Mouse (Mus musculus): Measurements from ENCODE around the gene Hmcn2. TPM values are rescaled to one million over a fixed set of nuclear protein-coding genes. Genes with fewer than 3 reads are reported as not detected.
A peak's percentile ranks its signal among the peaks of the same experiment; 100 is the strongest.

Gene Hmcn2
- polyA plus RNA-seq, 1 experiment from 2014 or later = 0.20 TPM

- DNase-seq (no peak), ATAC-seq (no peak)
- TF ChIP-seq CTCF (IDR thresholded peaks at IDR 0.05; ENCODE audit: low read depth) (no peak), EP300 (IDR thresholded peaks at IDR 0.05; ENCODE audit: low read depth) (no peak)
- H3K27me3 ChIP-seq (ENCODE audit: insufficient read depth, low read length) = no peaks in the 10 kb centered on the region
- H3K4me3 ChIP-seq (ENCODE audit: low read depth, low read length) = no peak overlapping the region
- no peak overlapping the region for H3K4me2 ChIP-seq (ENCODE audit: low read depth, low read length)
- no peak overlapping the region for H3K9ac ChIP-seq (replicated peaks)
- no peaks in the 10 kb centered on the region for H3K9me3 ChIP-seq (ENCODE audit: low read length)
- no peaks in the 10 kb centered on the region for H3K4me1 ChIP-seq (ENCODE audit: insufficient read depth)
- no peaks in the 10 kb centered on the region for H3K36me3 ChIP-seq (replicated peaks; ENCODE audit: insufficient read depth, low read length)
- 85% methylated on average over 6 of the region's 6 CpGs for WGBS (ENCODE audit: insufficient replicate concordance)
- H3K27ac ChIP-seq (ENCODE audit: low read depth) = no peak overlapping the region
These were observed 39.2 kb upstream of the Hmcn2 start for GRCm38 (mm10) chr2:31274993-31275392.

DNA sequence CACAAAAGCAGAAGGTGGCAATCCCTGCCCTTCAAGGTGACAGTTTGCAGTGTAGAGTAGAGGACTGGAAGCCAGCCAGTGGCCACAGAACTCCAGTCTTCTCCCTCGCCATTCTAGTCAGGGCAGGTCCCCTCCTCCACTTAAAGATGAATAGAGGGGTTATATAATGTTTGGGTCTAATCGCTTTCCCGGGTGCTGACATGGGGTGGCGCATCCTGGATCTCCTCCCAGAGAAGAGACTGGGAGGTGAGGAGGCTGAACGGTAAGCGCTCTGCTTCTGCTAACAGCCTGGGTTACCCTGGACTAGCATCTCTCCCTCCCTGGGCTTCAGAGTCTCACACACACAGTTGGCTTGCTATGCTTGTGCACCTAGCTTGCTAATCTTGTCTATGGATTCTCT lies 36.4 kb upstream of the Hmcn2 start:
- no peaks in the 10 kb centered on the region for H3K36me3 ChIP-seq (replicated peaks; ENCODE audit: insufficient read depth, low read length)
- WGBS (ENCODE audit: insufficient replicate concordance) = 81% methylated on average over 6 of the region's 6 CpGs
- no peak for DNase-seq
- H3K9me3 ChIP-seq (ENCODE audit: low read length) = no peaks in the 10 kb centered on the region
- ATAC-seq = no peak
- no peaks in the 10 kb centered on the region for H3K4me1 ChIP-seq (ENCODE audit: insufficient read depth)
- TF ChIP-seq CTCF (IDR thresholded peaks at IDR 0.05; ENCODE audit: low read depth) (no peak), EP300 (IDR thresholded peaks at IDR 0.05; ENCODE audit: low read depth) (no peak)
- H3K4me2 ChIP-seq (ENCODE audit: low read depth, low read length) = no peak overlapping the region
- no peaks in the 10 kb centered on the region for H3K27me3 ChIP-seq (ENCODE audit: insufficient read depth, low read length)
- no peak overlapping the region for H3K27ac ChIP-seq (ENCODE audit: low read depth)
- H3K9ac ChIP-seq (replicated peaks) = no peak overlapping the region
- no peak overlapping the region for H3K4me3 ChIP-seq (ENCODE audit: low read depth, low read length)

GRCm38 (mm10) chr2:31278483-31278882 lies 35.7 kb upstream of the Hmcn2 start:
- no peak overlapping the region for H3K9ac ChIP-seq (replicated peaks)
- no peak overlapping the region for H3K4me3 ChIP-seq (ENCODE audit: low read depth, low read length)
- H3K4me2 ChIP-seq (ENCODE audit: low read depth, low read length) = no peak overlapping the region
- H3K27ac ChIP-seq (ENCODE audit: low read depth) = no peak overlapping the region
- TF ChIP-seq EP300 (IDR thresholded peaks at IDR 0.05; ENCODE audit: low read depth) (no peak), CTCF (IDR thresholded peaks at IDR 0.05; ENCODE audit: low read depth) (no peak)
- DNase-seq (no peak), ATAC-seq (no peak)
- no peaks in the 10 kb centered on the region for H3K4me1 ChIP-seq (ENCODE audit: insufficient read depth)
- H3K9me3 ChIP-seq (ENCODE audit: low read length) = no peaks in the 10 kb centered on the region
- H3K27me3 ChIP-seq (ENCODE audit: insufficient read depth, low read length) = no peaks in the 10 kb centered on the region
- WGBS (ENCODE audit: insufficient replicate concordance) = 75% methylated on average over 5 of the region's 5 CpGs
- H3K36me3 ChIP-seq (replicated peaks; ENCODE audit: insufficient read depth, low read length) = no peaks in the 10 kb centered on the region

DNA sequence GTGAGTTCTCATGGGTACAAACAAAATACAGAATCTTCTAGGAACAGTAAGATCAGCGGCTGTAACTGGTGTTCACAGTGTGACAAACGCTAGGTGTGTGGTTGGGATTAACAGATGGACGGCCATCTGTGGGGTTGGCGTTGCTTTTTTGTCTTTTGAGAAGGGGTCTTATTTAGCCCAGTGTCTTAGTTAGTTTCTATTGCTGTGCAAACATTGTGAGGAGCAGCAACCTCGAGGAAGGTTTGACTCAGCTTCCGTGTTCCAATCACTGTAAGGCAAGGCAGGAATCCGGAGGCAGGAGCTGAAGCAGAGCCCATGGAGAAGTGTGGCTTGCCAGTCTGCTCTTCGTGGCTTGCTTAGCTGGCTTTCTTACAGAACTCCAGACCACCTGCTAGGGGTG lies 33.1 kb upstream of the Hmcn2 start:
- no peaks in the 10 kb centered on the region for H3K4me1 ChIP-seq (ENCODE audit: insufficient read depth)
- no peak for ATAC-seq
- H3K27me3 ChIP-seq (ENCODE audit: insufficient read depth, low read length) = no peaks in the 10 kb centered on the region
- 76% methylated on average over 8 of the region's 8 CpGs for WGBS (ENCODE audit: insufficient replicate concordance)
- no peak overlapping the region for H3K4me2 ChIP-seq (ENCODE audit: low read depth, low read length)
- no peak overlapping the region for H3K9ac ChIP-seq (replicated peaks)
- TF ChIP-seq CTCF (IDR thresholded peaks at IDR 0.05; ENCODE audit: low read depth) = no peak
- TF ChIP-seq EP300 (IDR thresholded peaks at IDR 0.05; ENCODE audit: low read depth) = no peak
- H3K9me3 ChIP-seq (ENCODE audit: low read length) = no peaks in the 10 kb centered on the region
- H3K27ac ChIP-seq (ENCODE audit: low read depth) = no peak overlapping the region
- DNase-seq = no peak
- H3K4me3 ChIP-seq (ENCODE audit: low read depth, low read length) = no peak overlapping the region
- no peaks in the 10 kb centered on the region for H3K36me3 ChIP-seq (replicated peaks; ENCODE audit: insufficient read depth, low read length)

DNA sequence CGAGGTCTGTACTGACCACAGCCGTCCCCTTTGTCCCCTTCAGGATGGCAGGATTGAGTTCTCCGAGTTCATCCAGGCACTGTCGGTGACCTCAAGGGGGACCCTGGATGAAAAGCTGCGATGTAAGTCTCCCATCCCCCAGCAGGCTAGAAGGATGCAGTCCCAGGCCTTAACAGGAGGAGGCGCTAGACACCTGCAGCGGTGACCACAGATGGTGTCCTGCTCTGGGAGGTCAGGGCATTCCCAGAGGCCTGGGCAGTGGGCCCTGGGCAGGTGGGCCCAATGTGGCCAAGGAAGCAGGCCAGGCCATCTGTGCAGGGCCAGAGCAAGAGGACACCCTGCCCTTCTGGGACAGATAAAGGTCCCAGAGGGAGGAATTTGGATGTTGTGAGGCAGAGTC lies 31.9 kb upstream of the Hmcn2 start:
- Histone ChIP-seq H3K9me3 (ENCODE audit: low read length) (no peaks in the 10 kb centered on the region), H3K4me3 (ENCODE audit: low read depth, low read length) (no peak overlapping the region), H3K27ac (ENCODE audit: low read depth) (no peak overlapping the region), H3K27me3 (ENCODE audit: insufficient read depth, low read length) (no peaks in the 10 kb centered on the region), H3K36me3 (replicated peaks; ENCODE audit: insufficient read depth, low read length) (no peaks in the 10 kb centered on the region), H3K4me2 (ENCODE audit: low read depth, low read length) (no peak overlapping the region), H3K9ac (replicated peaks) (no peak overlapping the region), H3K4me1 (ENCODE audit: insufficient read depth) (no peaks in the 10 kb centered on the region)
- DNase-seq (no peak), ATAC-seq (no peak)
- TF ChIP-seq EP300 (IDR thresholded peaks at IDR 0.05; ENCODE audit: low read depth) (no peak), CTCF (IDR thresholded peaks at IDR 0.05; ENCODE audit: low read depth) (peak; percentile 48)
- WGBS (ENCODE audit: insufficient replicate concordance) = 69% methylated on average over 7 of the region's 7 CpGs

DNA sequence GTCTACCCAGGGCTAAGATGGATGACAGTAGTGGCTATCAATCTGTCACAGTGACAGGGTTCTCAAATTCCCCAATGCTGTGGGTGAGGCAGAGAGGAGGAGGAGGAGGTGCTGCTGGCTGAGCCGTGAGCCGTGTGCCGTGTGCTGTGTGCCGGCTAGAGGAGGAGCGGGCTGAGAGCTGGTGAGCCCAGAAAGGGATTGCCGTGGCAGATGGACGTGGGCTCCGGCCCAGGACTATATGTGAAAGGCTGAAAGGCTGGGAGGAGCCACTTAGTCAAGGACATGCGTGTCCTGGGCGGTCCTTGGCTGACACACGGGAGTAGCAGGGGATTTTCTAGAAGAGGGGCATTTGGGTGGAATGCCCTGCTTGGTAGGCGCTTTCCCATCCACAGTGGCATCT lies 31.3 kb upstream of the Hmcn2 start:
- Histone ChIP-seq H3K36me3 (replicated peaks; ENCODE audit: insufficient read depth, low read length) (no peaks in the 10 kb centered on the region), H3K4me2 (ENCODE audit: low read depth, low read length) (no peak overlapping the region), H3K9me3 (ENCODE audit: low read length) (no peaks in the 10 kb centered on the region), H3K9ac (replicated peaks) (no peak overlapping the region), H3K27me3 (ENCODE audit: insufficient read depth, low read length) (no peaks in the 10 kb centered on the region), H3K27ac (ENCODE audit: low read depth) (no peak overlapping the region), H3K4me1 (ENCODE audit: insufficient read depth) (no peaks in the 10 kb centered on the region), H3K4me3 (ENCODE audit: low read depth, low read length) (no peak overlapping the region)
- DNase-seq (no peak), ATAC-seq (no peak)
- WGBS (ENCODE audit: insufficient replicate concordance) = 91% methylated on average over 12 of the region's 12 CpGs
- TF ChIP-seq CTCF (IDR thresholded peaks at IDR 0.05; ENCODE audit: low read depth) (no peak), EP300 (IDR thresholded peaks at IDR 0.05; ENCODE audit: low read depth) (no peak)

GRCm38 (mm10) chr2:31284531-31284930 lies 29.7 kb upstream of the Hmcn2 start:
- H3K27me3 ChIP-seq (ENCODE audit: insufficient read depth, low read length) = no peaks in the 10 kb centered on the region
- H3K36me3 ChIP-seq (replicated peaks; ENCODE audit: insufficient read depth, low read length) = no peaks in the 10 kb centered on the region
- DNase-seq (no peak), ATAC-seq (no peak)
- H3K27ac ChIP-seq (ENCODE audit: low read depth) = no peak overlapping the region
- no peak for TF ChIP-seq EP300 (IDR thresholded peaks at IDR 0.05; ENCODE audit: low read depth)
- no peak overlapping the region for H3K4me2 ChIP-seq (ENCODE audit: low read depth, low read length)
- H3K9ac ChIP-seq (replicated peaks) = no peak overlapping the region
- H3K9me3 ChIP-seq (ENCODE audit: low read length) = no peaks in the 10 kb centered on the region
- H3K4me3 ChIP-seq (ENCODE audit: low read depth, low read length) = no peak overlapping the region
- no peaks in the 10 kb centered on the region for H3K4me1 ChIP-seq (ENCODE audit: insufficient read depth)
- 69% methylated on average over 5 of the region's 5 CpGs for WGBS (ENCODE audit: insufficient replicate concordance)

Data from liver, postnatal 0 days (tissue).